In the genomic region with DNA sequence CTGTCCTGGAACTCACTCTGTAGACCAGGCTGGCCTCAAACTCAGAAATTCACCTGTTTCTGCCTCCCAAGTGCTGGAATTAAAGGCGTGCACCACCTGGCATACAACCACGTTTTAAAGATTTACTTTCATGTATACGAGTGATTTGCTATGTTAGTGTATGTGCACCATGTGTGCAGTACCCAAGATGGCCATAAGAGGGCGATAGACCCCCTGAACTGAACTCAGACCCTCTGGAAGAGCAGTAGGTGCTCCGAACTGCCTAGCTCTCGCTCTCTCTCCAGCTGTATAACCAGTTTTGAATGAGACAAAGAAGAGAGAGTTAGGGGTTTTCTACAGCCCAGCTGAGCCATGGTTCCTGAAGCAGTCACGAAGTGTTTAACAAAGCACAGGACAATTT, we compare ENCODE assay signal across 18 mouse cellular contexts.
A peak's percentile ranks its signal among the peaks of the same experiment; 100 is the strongest.
DNase-seq lines count a peak whose midpoint lies in the region; ATAC-seq and TF ChIP-seq lines count a peak whose summit lies in the region.
"Had no signal": no experiment of that assay in that cellular context is flagged by ENCODE, and none has a peak within 500 bp of the region (broad histone marks: within the 10 kb centered on the region; RNA-seq: fewer than 3 reads in every experiment).

No protein-coding gene starts in this region.

- H3K27ac ChIP-seq in intestine, postnatal 0 days (ENCODE audit: low read depth, low read length): no peak overlapping the region
- no peak overlapping the region for H3K27ac ChIP-seq in intestine, embryonic 15.5 days
- no peak overlapping the region for H3K27ac ChIP-seq in lung, postnatal 0 days (ENCODE audit: low read length)
- H3K27ac ChIP-seq: heart, embryonic 15.5 days; midbrain, embryonic 13.5 days; neural tube, embryonic 15.5 days had no signal

- intact Hi-C loops in gastrocnemius, postnatal 36 days (cut with DNase I): no loop called here

- H3K27me3 ChIP-seq in intestine, postnatal 0 days (replicated peaks; ENCODE audit: control insufficient read depth, insufficient read depth, low read length): no peaks in the 10 kb centered on the region
- H3K27me3 ChIP-seq in intestine, embryonic 15.5 days (replicated peaks): no peaks in the 10 kb centered on the region
- no peaks in the 10 kb centered on the region for H3K27me3 ChIP-seq in lung, postnatal 0 days (replicated peaks; ENCODE audit: insufficient read depth, low read length)
- H3K27me3 ChIP-seq: heart, embryonic 15.5 days; midbrain, embryonic 13.5 days; neural tube, embryonic 15.5 days had no signal

- TF ChIP-seq EP300 in lung, postnatal 0 days (IDR thresholded peaks at IDR 0.05): no peak

- no peak for ATAC-seq in intestine, postnatal 0 days
- ATAC-seq in intestine, embryonic 15.5 days: no peak
- no peak for ATAC-seq in lung, postnatal 0 days
- ATAC-seq: inflammation-experienced regulatory T-cells, adult 6 months; midbrain, embryonic 13.5 days had no signal

- no peak for DNase-seq in lung, postnatal 0 days (ENCODE audit: low spot score)
- DNase-seq in lung, postnatal 36 days: no peak
- DNase-seq in ES-CJ7 (ENCODE audit: low read depth, low spot score): peak; percentile 78
- DNase-seq in brain, embryonic 14.5 days (ENCODE audit: low read depth): no peak
- DNase-seq in gastrocnemius, postnatal 36 days: no peak
- DNase-seq in ovary, adult 18-20 months (ENCODE audit: low spot score): no peak
- DNase-seq: cerebellum, adult 11 months; cerebellum, postnatal 25 days; heart, adult 11 months; lung, adult 18-20 months; retina, postnatal 1 day had no signal

- WGBS in intestine, postnatal 0 days: 83% methylated on average over 7 of the region's 7 CpGs
- WGBS in intestine, embryonic 15.5 days: 84% methylated on average over 7 of the region's 7 CpGs
- 85% methylated on average over 7 of the region's 7 CpGs for WGBS in lung, postnatal 0 days

- no peak overlapping the region for H3K4me2 ChIP-seq in intestine, postnatal 0 days (replicated peaks; ENCODE audit: low read depth)
- H3K4me2 ChIP-seq in intestine, embryonic 15.5 days (replicated peaks): no peak overlapping the region
- no peak overlapping the region for H3K4me2 ChIP-seq in lung, postnatal 0 days (replicated peaks; ENCODE audit: low read depth, low read length)
- H3K4me2 ChIP-seq: heart, embryonic 15.5 days; midbrain, embryonic 13.5 days; neural tube, embryonic 15.5 days had no signal

- H3K4me1 ChIP-seq in intestine, postnatal 0 days (replicated peaks; ENCODE audit: control insufficient read depth, insufficient read depth, low read length): no peaks in the 10 kb centered on the region
- H3K4me1 ChIP-seq in intestine, embryonic 15.5 days (replicated peaks): no peaks in the 10 kb centered on the region
- H3K4me1 ChIP-seq in lung, postnatal 0 days (ENCODE audit: insufficient read depth, low read depth, low read length): no peaks in the 10 kb centered on the region
- H3K4me1 ChIP-seq: heart, embryonic 15.5 days had no signal

- H3K9me3 ChIP-seq in intestine, postnatal 0 days (ENCODE audit: control insufficient read depth): no peaks in the 10 kb centered on the region
- H3K9me3 ChIP-seq in intestine, embryonic 15.5 days: no peaks in the 10 kb centered on the region
- H3K9me3 ChIP-seq in lung, postnatal 0 days (ENCODE audit: low read length): no peaks in the 10 kb centered on the region
- H3K9me3 ChIP-seq: heart, embryonic 15.5 days; neural tube, embryonic 15.5 days had no signal

- peak; percentile 43 for TF ChIP-seq CTCF in intestine, postnatal 0 days (IDR thresholded peaks at IDR 0.05; ENCODE audit: low read depth)
- peak; percentile 36; the same call in 1 of the 2 replicates for TF ChIP-seq CTCF in lung, postnatal 0 days (IDR thresholded peaks at IDR 0.05)
- TF ChIP-seq CTCF in brain, embryonic 14.5 days (IDR thresholded peaks at IDR 0.05; ENCODE audit: borderline replicate concordance, extremely low read depth, insufficient read depth, insufficient read length): peak; percentile 39; the same call in 1 of the 2 replicates

- H3K36me3 ChIP-seq in intestine, postnatal 0 days (ENCODE audit: control insufficient read depth, insufficient read depth): no peaks in the 10 kb centered on the region
- H3K36me3 ChIP-seq in intestine, embryonic 15.5 days: no peaks in the 10 kb centered on the region
- H3K36me3 ChIP-seq in lung, postnatal 0 days (ENCODE audit: insufficient read depth, low read length): no peaks in the 10 kb centered on the region
- H3K36me3 ChIP-seq: heart, embryonic 15.5 days; midbrain, embryonic 13.5 days; neural tube, embryonic 15.5 days had no signal

- TF ChIP-seq POLR2A in brain, embryonic 14.5 days (IDR thresholded peaks at IDR 0.05; ENCODE audit: borderline replicate concordance, extremely low read depth, insufficient read depth, insufficient read length, poor library complexity, severe bottlenecking): no peak

- H3K4me3 ChIP-seq in intestine, postnatal 0 days (ENCODE audit: low read depth, low read length): no peak overlapping the region
- no peak overlapping the region for H3K4me3 ChIP-seq in intestine, embryonic 15.5 days (replicated peaks)
- no peak overlapping the region for H3K4me3 ChIP-seq in lung, postnatal 0 days (ENCODE audit: low read depth, low read length)
- H3K4me3 ChIP-seq: heart, embryonic 15.5 days; midbrain, embryonic 13.5 days; myocyte; neural tube, embryonic 15.5 days had no signal

- H3K9ac ChIP-seq in intestine, postnatal 0 days (ENCODE audit: low read depth, low read length): no peak overlapping the region
- H3K9ac ChIP-seq in intestine, embryonic 15.5 days: no peak overlapping the region
- H3K9ac ChIP-seq in lung, postnatal 0 days (replicated peaks; ENCODE audit: low read depth): no peak overlapping the region
- H3K9ac ChIP-seq: heart, embryonic 15.5 days; midbrain, embryonic 13.5 days; neural tube, embryonic 15.5 days had no signal
